Mouse (Mus musculus): ENCODE measurements around the gene Wdr74. TPM values are rescaled to one million over a fixed set of nuclear protein-coding genes. Genes with fewer than 3 reads are reported as not detected.

Gene Wdr74
- total RNA-seq (2021): 10 to 100 TPM; 16.9 to 18.2 TPM
- long read RNA-seq, experiment 1, transcript Wdr74-201 (11 exons, 1,204 nt): major isoform, 9 of 12 reads
- long read RNA-seq, experiment 1, partial matches to known transcripts: 2 of 12 reads
- long read RNA-seq, experiment 1, other reads (novel, unspliced or antisense): 1 of 12 reads
- long read RNA-seq, experiment 2, transcript Wdr74-201 (11 exons, 1,204 nt): major isoform, 20 of 21 reads
- long read RNA-seq, experiment 2, partial matches to known transcripts: 0 of 21 reads
- long read RNA-seq, experiment 2, other reads (novel, unspliced or antisense): 1 of 21 reads

- DNase-seq: peak; percentile 87
Observed at GRCm38 (mm10) chr19:8735389-8736159, at the start of gene Wdr74. Wdr74 (plus strand) TSS chr19:8735827.

- no peak for DNase-seq
Observed at GRCm38 (mm10) chr19:8691871-8692539, 43.6 kb upstream of the Wdr74 start.

GRCm38 (mm10) chr19:8692740-8693139 lies 42.9 kb upstream of the Wdr74 start:
- DNase-seq: no peak

GRCm38 (mm10) chr19:8695330-8695729 lies 40.3 kb upstream of the Wdr74 start:
- DNase-seq: no peak

GRCm38 (mm10) chr19:8699652-8700051 lies 36.0 kb upstream of the Wdr74 start:
- DNase-seq: no peak

- DNase-seq: peak; percentile 54
Observed at GRCm38 (mm10) chr19:8702458-8702857, 33.2 kb upstream of the Wdr74 start.

- DNase-seq: no peak
Observed at GRCm38 (mm10) chr19:8703571-8703970, 32.1 kb upstream of the Wdr74 start.

- DNase-seq: no peak
Observed at GRCm38 (mm10) chr19:8705026-8705708, 30.5 kb upstream of the Wdr74 start.

- no peak for DNase-seq
Observed at GRCm38 (mm10) chr19:8706132-8706667, 29.4 kb upstream of the Wdr74 start.

- no peak for DNase-seq
Observed at GRCm38 (mm10) chr19:8706930-8707329, 28.7 kb upstream of the Wdr74 start.

GRCm38 (mm10) chr19:8708954-8709353 lies 26.7 kb upstream of the Wdr74 start:
- no peak for DNase-seq

- DNase-seq: no peak
Observed at GRCm38 (mm10) chr19:8710057-8710456, 25.6 kb upstream of the Wdr74 start.

GRCm38 (mm10) chr19:8711506-8711905 lies 24.1 kb upstream of the Wdr74 start:
- no peak for DNase-seq

GRCm38 (mm10) chr19:8711949-8712869 lies 23.4 kb upstream of the Wdr74 start:
- DNase-seq: no peak

GRCm38 (mm10) chr19:8712870-8713305 lies 22.7 kb upstream of the Wdr74 start:
- DNase-seq: peak; percentile 52

- peak; percentile 89 for DNase-seq
Observed at GRCm38 (mm10) chr19:8713306-8713996, 22.2 kb upstream of the Wdr74 start.

- no peak for DNase-seq
Observed at GRCm38 (mm10) chr19:8713997-8714652, 21.5 kb upstream of the Wdr74 start.

- DNase-seq: no peak
Observed at GRCm38 (mm10) chr19:8714653-8715481, 20.8 kb upstream of the Wdr74 start.
